Mouse (Mus musculus) cerebellum, postnatal 25 days (tissue): ENCODE data around the gene Tle2.
A peak's percentile ranks its signal among the peaks of the same experiment; 100 is the strongest.

Experiments used
- DNase-seq, 2 experiments: peaks; one replicate each; pipeline ENCODE4 v3.0.0; 2021; ENCODE audit warnings: mixed read lengths in 2 of 2

The Tle2 gene

DNA sequence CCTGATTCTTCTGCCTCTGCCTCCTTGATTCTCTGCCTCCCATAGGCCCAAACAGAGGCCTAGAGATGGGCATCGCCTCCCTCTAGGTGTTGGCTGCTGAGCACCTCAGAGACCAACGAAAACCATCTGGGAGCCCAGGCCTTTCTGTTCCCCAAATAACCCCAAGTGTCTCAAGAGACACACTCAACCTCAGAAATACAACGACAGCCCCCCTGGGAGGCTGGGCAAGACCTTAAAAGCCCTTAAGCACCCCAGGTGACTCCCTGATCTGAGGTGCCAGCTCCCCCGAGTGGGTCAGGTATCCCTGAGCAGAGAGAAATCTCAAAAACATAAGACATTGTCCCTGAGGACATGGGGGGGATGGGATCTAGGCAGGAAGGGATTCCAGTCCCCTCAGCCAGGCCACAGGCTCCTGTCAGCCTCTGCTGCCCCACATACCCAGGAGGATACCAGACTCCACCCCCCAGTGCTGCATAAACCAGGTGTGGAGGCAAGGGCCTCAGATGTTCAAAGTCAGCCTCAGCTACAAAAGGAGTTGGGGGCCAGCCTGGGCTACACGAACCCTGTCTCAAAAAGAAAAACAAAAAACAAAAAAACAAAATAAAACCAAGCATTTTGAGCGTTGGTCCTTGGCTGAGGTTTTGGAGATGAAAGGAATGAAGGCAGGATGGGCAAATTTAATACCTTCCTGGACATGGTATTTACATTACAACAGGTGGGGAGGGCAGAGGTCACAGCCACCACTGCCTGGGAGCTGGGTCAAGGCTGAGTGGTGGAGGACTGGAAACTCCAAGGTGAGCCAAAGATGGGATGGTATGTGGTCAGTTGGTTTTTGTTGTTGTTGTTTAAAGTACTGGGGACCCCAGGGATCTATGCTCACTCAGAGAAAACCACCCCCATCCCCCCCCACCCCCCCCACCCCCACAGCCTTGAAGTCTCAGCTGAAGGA is 20.3 kb upstream of the Tle2 start:
- DNase-seq, result no peak

DNA sequence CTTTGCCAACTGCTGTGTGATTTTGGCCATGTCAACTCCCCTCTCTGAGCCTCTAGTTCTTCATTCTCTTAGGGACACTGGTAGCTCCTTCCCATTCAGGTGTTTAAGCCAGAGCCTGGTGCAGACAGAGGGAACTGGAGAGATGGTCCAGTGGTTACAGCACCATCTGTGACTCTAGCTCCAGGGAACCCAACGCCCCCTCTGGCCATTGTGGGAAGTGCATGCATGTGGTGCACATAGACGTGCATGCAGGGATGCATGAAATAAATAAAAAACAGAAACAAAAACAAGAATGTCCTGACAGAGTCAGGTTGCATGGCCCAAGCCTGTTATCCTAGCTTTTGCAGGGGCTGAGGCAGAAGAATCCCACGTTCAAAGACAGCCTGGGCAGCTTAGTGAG is 18.1 kb upstream of the Tle2 start:
- DNase-seq, result peak in 1 of 2 experiments; percentile 42

- DNase-seq, result no peak
Observed at GRCm38 (mm10) chr10:81557491-81557890, 16.9 kb upstream of the Tle2 start.

GRCm38 (mm10) chr10:81559163-81559626 is 15.2 kb upstream of the Tle2 start, which contains the start of gene Aes:
TSS of gene Aes (plus strand) at chr10:81559488.
- DNase-seq, result peak; percentile 90 to 95

DNA sequence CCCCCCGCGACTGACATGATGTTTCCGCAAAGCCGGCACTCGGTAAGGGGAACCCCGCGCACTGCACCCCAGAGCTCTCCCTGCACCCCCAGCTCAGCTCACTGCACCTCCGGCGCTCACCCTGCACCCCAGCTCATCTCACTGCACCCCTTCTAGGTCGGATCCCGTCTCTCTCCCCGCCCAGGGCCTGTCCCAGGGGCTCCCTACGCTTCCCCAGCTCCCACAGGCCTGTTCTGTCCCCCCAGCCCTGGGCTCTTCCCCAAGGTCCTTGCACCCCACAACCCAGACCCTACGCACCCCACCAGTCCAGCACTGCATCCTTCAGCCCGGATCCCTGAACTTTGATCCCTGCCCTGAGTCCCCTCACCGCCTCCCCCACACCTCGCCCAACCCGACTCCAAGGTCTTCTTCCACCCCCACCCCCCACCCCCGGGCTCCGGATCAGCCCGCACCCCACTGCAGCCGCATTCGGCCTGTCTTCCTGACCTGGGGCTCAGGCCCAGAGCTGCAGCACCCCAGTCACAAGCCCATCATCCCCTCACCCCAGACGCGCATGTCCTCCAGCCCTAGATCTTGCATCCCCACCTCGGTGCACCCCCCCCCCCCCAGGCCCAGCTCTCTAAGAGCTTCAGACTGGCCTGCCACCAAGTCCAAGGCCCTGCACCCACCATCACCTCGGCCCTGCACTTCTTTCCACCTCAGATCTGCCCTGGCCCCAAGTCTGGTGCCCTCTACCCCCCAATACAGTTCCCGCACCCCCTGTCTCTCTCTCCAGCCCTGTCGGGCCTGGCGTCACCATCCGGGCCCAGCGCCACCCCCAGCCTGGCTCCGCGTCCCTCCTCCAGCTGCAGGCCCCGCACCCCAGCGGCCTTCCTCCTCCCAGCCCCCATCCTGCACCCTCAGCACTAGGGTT is 14.5 kb upstream of the Tle2 start:
- DNase-seq, result peak; percentile 82 to 84

DNA sequence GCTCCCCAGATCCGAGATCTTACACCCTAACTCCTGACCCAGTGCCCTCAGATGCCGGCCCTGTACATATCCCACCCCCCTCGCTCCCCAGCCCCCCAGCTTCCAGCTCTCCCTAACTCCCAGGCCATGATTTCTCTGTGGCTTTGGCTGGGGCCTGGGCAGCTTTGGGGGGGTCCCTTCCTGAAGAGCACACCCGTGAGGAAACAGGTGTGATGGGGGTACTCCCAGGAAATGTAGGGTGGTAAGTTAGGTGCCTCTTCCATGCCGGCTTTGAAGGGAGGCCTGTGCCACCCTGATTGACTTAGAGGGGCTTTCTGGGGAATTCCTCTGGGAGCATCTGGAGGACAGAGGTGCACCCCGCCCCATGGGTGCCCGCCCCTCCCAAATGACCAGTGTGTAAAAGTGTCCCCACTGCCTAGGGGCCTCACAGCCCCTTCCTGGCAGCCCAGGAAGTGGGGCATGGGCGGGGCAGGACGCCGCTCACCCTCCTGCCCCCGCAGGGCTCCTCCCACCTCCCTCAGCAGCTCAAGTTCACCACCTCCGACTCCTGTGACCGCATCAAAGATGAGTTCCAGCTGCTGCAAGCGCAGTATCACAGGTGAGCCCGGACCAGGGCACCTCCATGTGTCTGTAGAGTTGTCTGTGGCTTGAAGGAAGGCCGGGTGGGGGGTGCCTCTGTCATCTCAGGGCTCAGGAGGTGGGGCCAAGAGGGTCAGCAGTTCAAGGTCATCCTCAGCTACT is 13.5 kb upstream of the Tle2 start:
- DNase-seq, result peak in 1 of 2 experiments; percentile 42

DNA sequence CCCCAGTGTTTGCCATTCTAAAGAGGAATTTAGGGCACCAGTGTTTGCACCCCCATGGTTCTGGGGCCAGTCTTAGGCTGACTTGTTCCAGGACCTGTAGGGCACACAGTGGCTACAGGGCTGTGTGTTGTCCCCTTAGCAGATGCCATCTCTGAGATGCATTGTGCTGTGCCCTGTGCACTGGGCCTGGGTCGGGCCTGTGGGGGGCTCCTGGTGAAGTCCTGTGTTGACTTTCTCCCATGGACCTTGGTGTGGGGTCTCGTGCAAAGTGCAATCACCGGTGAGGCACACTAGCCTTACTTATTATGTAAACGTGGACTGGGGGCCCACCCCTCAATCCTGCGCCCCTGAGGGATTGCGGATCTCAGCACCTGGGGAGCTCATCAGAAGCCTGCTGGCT is 11.9 kb upstream of the Tle2 start:
- DNase-seq, result peak in 1 of 2 experiments; percentile 26

DNA sequence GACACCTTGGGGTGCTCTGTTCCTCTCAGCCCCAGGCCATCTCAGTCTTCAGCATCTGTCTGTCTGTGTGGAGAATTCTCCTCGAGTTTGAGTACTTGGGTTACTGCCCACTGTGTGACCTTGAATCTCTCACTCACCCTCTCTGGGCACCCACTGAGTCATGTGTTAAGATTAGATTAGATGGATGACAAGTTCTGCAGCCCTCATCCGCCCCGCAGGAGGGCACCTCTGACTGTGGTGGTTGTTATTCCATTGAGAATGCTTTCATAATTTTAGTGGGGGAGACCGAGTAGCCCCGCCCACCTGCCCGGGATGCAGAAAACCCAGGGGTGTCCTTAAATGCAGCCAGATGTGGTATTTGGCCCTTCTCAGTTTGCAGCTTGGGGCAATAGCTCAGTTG is 10.9 kb upstream of the Tle2 start:
- DNase-seq, result peak in 1 of 2 experiments; percentile 46

GRCm38 (mm10) chr10:81564216-81564615 is 10.1 kb upstream of the Tle2 start:
- DNase-seq, result peak; percentile 61 to 75

GRCm38 (mm10) chr10:81564734-81565133 is 9.6 kb upstream of the Tle2 start:
- DNase-seq, result peak; percentile 67 to 82

GRCm38 (mm10) chr10:81565257-81566228 is 8.8 kb upstream of the Tle2 start:
- peak in 1 of 2 experiments; percentile 25 for DNase-seq

DNA sequence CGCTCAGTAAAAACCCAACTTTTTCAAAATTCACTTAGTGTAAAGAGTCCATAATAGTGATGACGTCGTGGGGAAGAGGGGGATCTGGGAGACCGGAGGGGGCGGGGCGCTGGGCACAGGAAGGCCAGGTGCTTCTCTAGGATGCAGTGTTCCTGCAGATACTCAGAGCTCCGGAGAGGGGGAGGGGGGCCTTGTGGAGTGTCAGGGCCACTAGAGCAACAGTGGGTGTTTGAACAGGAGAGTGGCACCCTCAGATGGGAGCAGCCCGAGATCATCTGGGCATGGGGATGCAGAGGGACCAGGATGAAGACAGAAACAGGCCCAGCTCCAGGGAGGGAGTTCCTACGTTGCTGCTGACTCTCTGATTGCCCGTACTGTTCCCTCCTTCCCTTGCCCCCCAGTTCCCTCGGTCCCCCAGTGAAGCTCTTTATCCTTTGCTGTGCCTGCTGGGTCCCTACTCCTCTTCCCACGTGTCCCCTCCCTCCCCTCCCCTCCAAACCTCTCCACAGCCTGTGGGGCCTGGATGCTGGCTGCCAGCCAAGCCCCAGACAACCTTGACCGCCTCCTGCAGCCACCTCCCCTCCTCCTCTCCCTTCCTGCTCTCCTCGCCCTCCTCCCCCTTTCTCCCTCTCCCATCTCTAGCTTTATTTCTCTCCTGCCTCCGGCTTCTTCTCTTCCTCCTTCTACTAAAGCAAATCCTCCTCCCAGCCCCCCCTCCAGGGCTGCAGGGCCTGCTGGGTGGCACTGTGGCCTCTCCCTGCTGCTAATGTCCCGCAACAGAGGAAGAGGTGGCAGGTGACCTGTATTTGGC is 5.8 kb upstream of the Tle2 start:
- peak; percentile 29 to 65 for DNase-seq

DNA sequence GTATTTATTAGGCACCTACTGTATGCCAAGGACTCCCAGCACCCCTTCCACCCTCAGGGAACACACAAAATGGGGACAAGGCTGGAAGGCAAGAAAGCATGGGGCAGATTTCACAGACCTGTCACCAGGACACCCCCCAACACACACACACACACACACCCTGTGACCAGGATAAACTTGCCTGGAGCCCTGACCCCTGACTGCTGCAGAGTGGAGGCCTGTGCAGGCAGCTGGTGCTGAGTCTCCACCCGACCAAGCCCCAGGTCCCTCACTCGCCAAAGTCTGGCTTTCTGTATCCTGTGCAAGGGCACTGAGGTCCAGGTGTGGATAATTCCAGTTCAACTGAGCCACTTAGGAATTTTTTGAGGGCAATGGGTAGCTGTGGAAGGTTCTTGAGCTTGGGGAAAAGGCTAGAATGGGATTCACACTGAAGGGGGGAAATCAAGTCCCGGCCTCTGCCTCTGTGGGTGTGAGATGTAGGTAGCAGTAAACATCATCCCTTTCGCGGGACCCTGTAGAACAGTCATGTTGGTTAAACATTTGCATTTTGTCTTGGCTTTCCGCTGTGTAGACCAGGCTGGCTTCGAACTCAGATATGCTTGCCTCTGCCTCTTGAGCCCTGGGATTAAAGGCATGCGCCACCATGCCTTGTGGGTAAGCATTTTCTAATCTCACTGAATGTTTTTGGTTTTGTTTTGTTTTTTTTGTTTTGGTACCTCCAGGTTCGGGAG is 4.7 kb upstream of the Tle2 start:
- DNase-seq, result peak; percentile 27 to 31

DNA sequence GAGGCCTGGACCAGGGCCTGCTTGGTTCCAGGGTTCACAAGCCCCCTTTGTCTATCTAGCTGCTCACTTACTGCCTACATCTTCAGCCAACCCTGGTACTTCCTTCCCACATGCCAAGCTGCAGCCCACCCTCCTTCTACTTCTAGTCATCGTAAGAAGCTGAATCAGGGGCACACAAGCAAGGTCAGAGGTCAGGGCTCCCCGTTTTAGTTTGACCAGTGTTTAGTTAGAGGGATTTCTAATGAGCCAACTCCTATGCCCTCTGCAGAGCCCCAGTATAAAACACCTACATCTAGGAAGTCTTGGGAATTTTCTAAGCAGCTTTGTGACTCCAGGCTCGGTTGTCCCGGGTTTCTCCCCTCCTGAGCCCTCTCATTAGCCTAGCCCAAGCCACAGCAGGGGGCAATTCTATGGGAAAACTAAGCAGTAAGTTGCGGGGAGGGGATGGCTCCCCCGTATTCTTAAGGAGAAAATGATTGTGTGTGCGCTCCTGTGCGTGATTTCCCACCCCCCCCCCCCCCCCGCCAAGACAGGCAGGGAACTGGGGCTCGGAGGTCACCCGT is 4.0 kb upstream of the Tle2 start:
- no peak for DNase-seq

DNA sequence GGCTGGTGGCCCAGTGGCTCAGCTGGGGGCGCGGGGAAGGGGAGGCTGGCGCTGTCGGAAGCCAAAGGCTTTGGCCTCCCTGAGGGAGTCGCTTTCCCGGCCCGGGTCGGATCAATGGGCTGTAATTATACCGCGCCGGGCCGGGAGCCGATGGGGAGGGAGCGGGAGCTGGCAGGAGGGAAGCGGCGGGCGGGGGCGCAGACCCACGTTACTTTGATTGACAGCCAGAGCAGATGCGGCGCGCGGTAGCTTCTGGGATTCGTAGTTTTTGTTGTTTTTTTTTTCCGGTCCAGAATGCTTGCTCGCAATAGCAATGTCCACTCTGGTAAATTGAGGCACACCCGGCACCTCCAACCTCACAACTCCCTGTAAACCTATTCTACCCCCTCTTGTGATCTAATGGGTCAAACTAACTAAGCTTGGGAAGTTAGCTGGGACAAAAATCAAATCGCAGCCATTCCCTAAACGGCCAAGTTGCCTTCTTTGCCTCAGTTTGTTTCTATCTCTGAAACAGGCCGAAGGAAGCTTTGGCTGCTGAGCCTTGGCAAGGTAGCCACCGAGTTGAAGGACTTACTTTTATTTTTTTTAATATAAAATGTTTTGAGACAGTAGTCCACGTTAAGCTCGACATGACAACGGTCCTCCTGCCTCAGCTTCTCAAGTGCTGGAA is 3.4 kb upstream of the Tle2 start:
- peak; percentile 98 for DNase-seq

DNA sequence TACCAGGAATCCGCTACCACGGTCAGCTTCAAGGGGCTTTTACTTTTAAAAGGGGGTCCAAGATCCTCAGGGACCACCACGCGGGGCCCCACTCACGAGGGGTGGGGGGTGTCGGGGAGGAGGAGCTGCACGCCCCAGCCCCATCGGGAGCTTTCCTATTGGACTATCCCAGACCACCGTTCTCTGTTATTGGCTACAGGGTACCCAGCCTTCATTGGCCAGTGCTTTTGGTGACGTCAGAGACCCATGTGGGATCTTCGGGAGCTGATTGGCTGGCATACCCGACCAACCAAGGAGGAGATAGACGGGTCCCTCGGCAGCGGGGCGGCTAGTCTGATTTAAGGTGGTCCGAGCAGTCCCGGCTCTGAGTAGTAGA is 2.9 kb upstream of the Tle2 start:
- DNase-seq, result peak; percentile 99

GRCm38 (mm10) chr10:81572133-81572671 is 2.2 kb upstream of the Tle2 start:
- DNase-seq, result peak in 1 of 2 experiments; percentile 53

DNA sequence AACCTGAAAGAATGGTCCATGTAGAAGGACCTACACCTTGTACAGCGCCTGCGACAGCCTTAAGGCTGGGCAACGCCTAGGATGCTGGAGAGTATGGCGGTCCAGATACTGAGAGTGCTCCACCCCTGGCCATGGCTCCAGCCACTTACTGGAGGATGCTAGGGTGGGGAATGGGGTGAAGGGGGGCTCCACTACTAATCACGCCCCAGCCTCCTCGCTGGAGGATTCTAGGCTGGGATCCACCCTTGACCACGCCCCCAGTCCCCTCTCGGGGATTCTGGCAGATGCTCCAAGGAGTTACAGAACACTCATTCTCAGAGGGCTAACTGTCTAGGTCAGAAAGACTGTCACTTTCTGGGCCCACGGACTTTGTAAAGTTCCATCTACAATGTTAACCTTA is 1.4 kb upstream of the Tle2 start:
- peak in 1 of 2 experiments; percentile 46 for DNase-seq
